Mouse (Mus musculus) forebrain, embryonic 12.5 days (tissue): ENCODE results near the gene Nav2. TPM values are rescaled to one million over a fixed set of nuclear protein-coding genes. Genes with fewer than 3 reads are reported as not detected.

Experiments used
- ATAC-seq: fragments of 200-750 bp; cut with Nextera tagmentation; 2 replicates; pipeline ENCODE4 v1.8.0; 2017; ENCODE audit warnings: moderate TSS enrichment; ENCODE audit not compliant: low FRiP score
- H3K27ac ChIP-seq: fragments of 300-500 bp; sonication (generic); 2 replicates; pipeline ENCODE4 v1.5.1; 2016; ENCODE audit warnings: mild to moderate bottlenecking
- H3K27me3 ChIP-seq: fragments of 300-500 bp; sonication (generic); 2 replicates; pipeline ENCODE4 v1.6.1; 2016; ENCODE audit warnings: mild to moderate bottlenecking
- H3K36me3 ChIP-seq: fragments of 300-500 bp; sonication (generic); replicated peaks from 2 replicates; pipeline ENCODE4 v1.6.1; 2016; ENCODE audit warnings: mild to moderate bottlenecking
- H3K4me1 ChIP-seq: fragments of 300-500 bp; sonication (generic); 2 replicates; pipeline ENCODE4 v1.6.1; 2016
- H3K4me2 ChIP-seq: fragments of 300-500 bp; sonication (generic); 2 replicates; pipeline ENCODE4 v1.6.1; 2016; ENCODE audit warnings: mild to moderate bottlenecking, moderate library complexity
- H3K4me3 ChIP-seq: fragments of 300-500 bp; sonication (generic); replicated peaks from 2 replicates; pipeline ENCODE4 v1.5.1; 2016; ENCODE audit warnings: mild to moderate bottlenecking
- H3K9ac ChIP-seq: fragments of 300-500 bp; sonication (generic); 2 replicates; pipeline ENCODE4 v1.6.1; 2016; ENCODE audit warnings: mild to moderate bottlenecking
- H3K9me3 ChIP-seq: fragments of 300-500 bp; sonication (generic); 2 replicates; pipeline ENCODE4 v1.6.1; 2016
- WGBS: fragments of 180-500 bp; shearing (Covaris S2); methylation state at CpG from one replicate; pipeline ENCODE4 v1.1.7; 2016; 5-methylcytosine and 5-hydroxymethylcytosine counted together
- polyA plus RNA-seq: library from polyadenylated mRNA; unstranded; fragments of >200 nt; fragmentation: Nextera tagmentation; extraction: Ambion mirVana; gene quantifications from 2 replicates; pipeline ENCODE4 v1.2.1, GENCODE M21; 2016

Nav2 gene
- polyA plus RNA-seq, 1 experiment from 2014 or later, result 10.9 TPM

- H3K9me3 ChIP-seq, result no peaks in the 10 kb centered on the region
- H3K27ac ChIP-seq, result no peak overlapping the region
- no peaks in the 10 kb centered on the region for H3K36me3 ChIP-seq
- H3K4me1 ChIP-seq, result no peaks in the 10 kb centered on the region
- no peak for ATAC-seq
- H3K27me3 ChIP-seq, result no peaks in the 10 kb centered on the region
- no peak overlapping the region for H3K9ac ChIP-seq
- H3K4me2 ChIP-seq, result no peak overlapping the region
- H3K4me3 ChIP-seq, result no peak overlapping the region
- WGBS, result 83% methylated on average over 8 of the region's 8 CpGs
Measured at GRCm38 (mm10) chr7:49234288-49234687, 325.8 kb downstream of the Nav2 start.

- no peaks in the 10 kb centered on the region for H3K27me3 ChIP-seq
- no peaks in the 10 kb centered on the region for H3K9me3 ChIP-seq
- no peak overlapping the region for H3K4me3 ChIP-seq
- WGBS, result 81% methylated on average over 9 of the region's 9 CpGs
- no peak for ATAC-seq
- H3K36me3 ChIP-seq, result no peaks in the 10 kb centered on the region
- H3K27ac ChIP-seq, result no peak overlapping the region
- no peak overlapping the region for H3K4me2 ChIP-seq
- H3K4me1 ChIP-seq, result no peaks in the 10 kb centered on the region
- H3K9ac ChIP-seq, result no peak overlapping the region
Measured at GRCm38 (mm10) chr7:49235271-49235681, 326.8 kb downstream of the Nav2 start.

GRCm38 (mm10) chr7:49235821-49236220 is 327.3 kb downstream of the Nav2 start:
- 82% methylated on average over 3 of the region's 3 CpGs for WGBS
- no peak overlapping the region for H3K4me3 ChIP-seq
- no peak for ATAC-seq
- H3K4me1 ChIP-seq, result no peaks in the 10 kb centered on the region
- H3K27me3 ChIP-seq, result no peaks in the 10 kb centered on the region
- no peak overlapping the region for H3K27ac ChIP-seq
- H3K9ac ChIP-seq, result no peak overlapping the region
- no peaks in the 10 kb centered on the region for H3K9me3 ChIP-seq
- H3K36me3 ChIP-seq, result no peaks in the 10 kb centered on the region
- no peak overlapping the region for H3K4me2 ChIP-seq

- WGBS, result 85% methylated on average over 7 of the region's 7 CpGs
- no peak overlapping the region for H3K4me2 ChIP-seq
- peaks cover 18% of the 10 kb centered on the region for H3K27me3 ChIP-seq
- H3K27ac ChIP-seq, result no peak overlapping the region
- H3K36me3 ChIP-seq, result no peaks in the 10 kb centered on the region
- H3K4me1 ChIP-seq, result 0 out of 2 replicates have a peak, but pooled peaks cover 6% of the 10 kb centered on the region
- no peak for ATAC-seq
- H3K9ac ChIP-seq, result no peak overlapping the region
- H3K4me3 ChIP-seq, result no peak overlapping the region
- H3K9me3 ChIP-seq, result no peaks in the 10 kb centered on the region
Measured at GRCm38 (mm10) chr7:49240461-49240860, 331.9 kb downstream of the Nav2 start.

GRCm38 (mm10) chr7:49241229-49241751 is 332.8 kb downstream of the Nav2 start:
- no peak overlapping the region for H3K4me3 ChIP-seq
- no peaks in the 10 kb centered on the region for H3K9me3 ChIP-seq
- 0 out of 2 replicates have a peak, but pooled peaks cover 7% of the 10 kb centered on the region for H3K4me1 ChIP-seq
- H3K36me3 ChIP-seq, result no peaks in the 10 kb centered on the region
- WGBS, result 69% methylated on average over 3 of the region's 3 CpGs
- peaks cover 21% of the 10 kb centered on the region for H3K27me3 ChIP-seq
- ATAC-seq, result no peak
- no peak overlapping the region for H3K9ac ChIP-seq
- no peak overlapping the region for H3K4me2 ChIP-seq
- H3K27ac ChIP-seq, result no peak overlapping the region

- no peak overlapping the region for H3K27ac ChIP-seq
- H3K4me1 ChIP-seq, result peaks cover 16% of the 10 kb centered on the region
- no peak overlapping the region for H3K9ac ChIP-seq
- no peaks in the 10 kb centered on the region for H3K9me3 ChIP-seq
- H3K27me3 ChIP-seq, result peaks cover 31% of the 10 kb centered on the region
- no peak for ATAC-seq
- WGBS, result 62% methylated on average over 5 of the region's 5 CpGs
- H3K36me3 ChIP-seq, result no peaks in the 10 kb centered on the region
- no peak overlapping the region for H3K4me2 ChIP-seq
- H3K4me3 ChIP-seq, result no peak overlapping the region
Measured at GRCm38 (mm10) chr7:49242261-49242660, 333.7 kb downstream of the Nav2 start.

DNA sequence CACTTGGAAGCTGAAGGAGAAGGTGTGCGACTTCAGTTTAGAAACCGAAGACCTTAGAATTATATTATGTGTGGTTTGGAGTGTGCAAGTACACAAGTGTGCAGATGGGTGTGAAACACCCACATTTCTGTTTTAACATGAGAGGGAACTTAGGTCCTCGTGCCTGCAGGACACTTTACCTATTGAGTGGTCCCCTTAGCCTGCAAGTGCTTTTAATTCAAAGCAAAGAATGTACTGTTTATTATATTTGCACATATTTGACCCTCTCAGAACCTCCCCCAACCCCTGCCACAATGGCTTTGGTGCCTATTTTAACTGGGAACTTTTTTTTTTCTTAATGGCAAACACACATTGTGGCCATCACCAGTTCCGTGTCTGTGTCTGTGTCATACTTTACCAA is 334.6 kb downstream of the Nav2 start:
- no peak for ATAC-seq

DNA sequence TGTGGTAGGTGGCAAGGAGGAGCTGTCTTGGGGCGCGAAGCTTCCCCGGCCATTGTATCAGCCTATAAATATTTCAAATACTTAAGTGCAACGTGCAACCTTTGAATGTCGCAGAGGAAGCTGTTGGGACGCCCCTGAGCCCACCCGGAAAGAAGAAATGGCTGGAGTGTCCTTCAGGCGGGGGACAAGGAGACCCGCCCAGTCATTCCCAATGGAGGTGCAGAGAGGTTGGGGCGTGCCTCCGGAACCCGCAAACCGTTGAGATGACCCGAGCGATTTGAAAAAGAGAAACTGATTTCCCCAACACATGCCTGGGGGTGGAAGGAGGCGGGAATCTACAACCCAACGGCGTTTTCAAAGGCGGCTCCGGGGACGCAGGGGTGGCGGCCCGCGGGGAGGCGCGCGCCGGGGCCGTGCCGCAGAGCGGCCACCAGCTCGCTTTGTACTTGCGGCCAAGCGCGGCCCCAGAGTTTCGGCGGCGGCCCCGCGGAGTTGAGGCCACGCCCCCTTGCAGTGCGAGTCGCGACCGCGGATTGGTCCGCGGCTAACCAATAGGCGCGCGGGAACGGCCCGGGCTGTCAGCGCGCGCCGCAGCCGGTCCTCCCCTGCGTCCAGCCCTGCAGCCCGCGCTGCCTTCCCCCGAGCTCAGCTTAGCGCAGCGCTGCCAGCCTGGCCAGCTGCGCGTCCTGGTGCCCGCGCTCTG is 337.2 kb downstream of the Nav2 start:
- Histone ChIP-seq H3K27ac (peak overlapping the region; percentile 43), H3K4me2 (peak overlapping the region; percentile 85), H3K9me3 (no peaks in the 10 kb centered on the region), H3K27me3 (peaks cover 63% of the 10 kb centered on the region), H3K36me3 (no peaks in the 10 kb centered on the region), H3K4me1 (peaks cover 27% of the 10 kb centered on the region), H3K9ac (peak overlapping the region; percentile 57), H3K4me3 (peak overlapping the region; percentile 55)
- peak; percentile 98 for ATAC-seq
- WGBS, result under 1% methylated on average over 63 of the region's 68 CpGs

More for the DNA sequence above, 334.6 kb downstream of the Nav2 start:
- Histone ChIP-seq H3K9ac (no peak overlapping the region), H3K27ac (no peak overlapping the region), H3K9me3 (no peaks in the 10 kb centered on the region), H3K36me3 (no peaks in the 10 kb centered on the region), H3K27me3 (peaks cover 39% of the 10 kb centered on the region), H3K4me2 (no peak overlapping the region), H3K4me3 (no peak overlapping the region), H3K4me1 (peaks cover 24% of the 10 kb centered on the region)
- 84% methylated on average over 4 of the region's 4 CpGs for WGBS

- WGBS, result under 1% methylated on average over 31 of the region's 31 CpGs
Measured at GRCm38 (mm10) chr7:49246240-49246578, 337.7 kb downstream of the Nav2 start.

DNA sequence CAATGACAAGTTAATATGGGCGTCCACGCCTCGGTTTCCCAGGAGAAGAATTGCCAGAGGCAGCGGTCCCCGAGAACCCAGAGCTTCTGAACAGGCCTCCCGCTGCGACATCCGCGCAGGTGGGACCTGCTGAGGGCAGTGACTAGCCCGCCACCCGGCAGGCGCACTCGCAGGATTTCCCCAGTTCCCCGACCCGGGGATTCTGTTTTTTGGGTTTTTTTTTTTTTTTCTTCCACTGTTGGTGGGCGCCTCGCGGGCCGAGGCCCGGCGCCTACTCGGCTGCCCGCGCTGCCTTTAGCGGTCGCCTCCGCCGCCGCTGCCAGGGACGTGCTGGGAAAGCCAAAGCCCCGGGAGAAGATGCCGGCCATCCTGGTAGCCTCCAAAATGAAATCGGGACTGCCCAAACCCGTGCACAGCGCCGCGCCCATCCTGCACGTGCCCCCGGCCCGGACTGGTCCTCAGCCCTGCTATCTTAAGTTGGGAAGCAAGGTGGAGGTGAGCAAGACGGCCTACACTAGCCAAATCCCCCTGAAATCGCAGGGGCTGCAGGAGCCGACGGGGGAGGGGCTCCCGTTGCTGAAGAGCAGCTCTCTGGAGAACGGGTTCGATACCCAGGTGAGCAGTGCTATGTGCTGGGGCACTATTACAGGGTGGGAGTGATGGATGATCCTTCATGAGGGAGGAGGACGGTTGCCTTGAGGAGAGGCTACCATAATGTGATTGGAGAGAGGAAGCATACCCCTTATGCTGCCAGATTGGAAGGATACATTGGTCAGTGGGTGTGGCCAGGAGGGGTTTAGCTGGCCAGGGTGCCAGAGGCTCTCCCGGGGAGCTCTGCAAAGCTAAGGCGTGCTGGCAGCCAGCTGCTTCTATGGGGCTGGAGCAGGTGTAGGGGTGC is 338.3 kb downstream of the Nav2 start:
- H3K4me2 ChIP-seq, result peak overlapping the region; percentile 85
- peak overlapping the region; percentile 52 for H3K9ac ChIP-seq
- WGBS, result 3% methylated on average over 50 of the region's 50 CpGs
- H3K9me3 ChIP-seq, result no peaks in the 10 kb centered on the region
- peaks cover 25% of the 10 kb centered on the region for H3K4me1 ChIP-seq
- H3K4me3 ChIP-seq, result peak overlapping the region; percentile 55
- H3K27ac ChIP-seq, result no peak overlapping the region
- H3K36me3 ChIP-seq, result no peaks in the 10 kb centered on the region
- H3K27me3 ChIP-seq, result peaks cover 64% of the 10 kb centered on the region
- no peak for ATAC-seq

More at GRCm38 (mm10) chr7:49246240-49246578, 337.7 kb downstream of the Nav2 start:
- H3K9me3 ChIP-seq, result no peaks in the 10 kb centered on the region
- H3K9ac ChIP-seq, result peak overlapping the region; percentile 52
- no peak for ATAC-seq
- peak overlapping the region; percentile 85 for H3K4me2 ChIP-seq
- H3K27ac ChIP-seq, result peak overlapping the region; percentile 9; the same call in 1 of the 2 replicates
- peak overlapping the region; percentile 55 for H3K4me3 ChIP-seq
- peaks cover 64% of the 10 kb centered on the region for H3K27me3 ChIP-seq
- no peaks in the 10 kb centered on the region for H3K36me3 ChIP-seq
- peaks cover 26% of the 10 kb centered on the region for H3K4me1 ChIP-seq

DNA sequence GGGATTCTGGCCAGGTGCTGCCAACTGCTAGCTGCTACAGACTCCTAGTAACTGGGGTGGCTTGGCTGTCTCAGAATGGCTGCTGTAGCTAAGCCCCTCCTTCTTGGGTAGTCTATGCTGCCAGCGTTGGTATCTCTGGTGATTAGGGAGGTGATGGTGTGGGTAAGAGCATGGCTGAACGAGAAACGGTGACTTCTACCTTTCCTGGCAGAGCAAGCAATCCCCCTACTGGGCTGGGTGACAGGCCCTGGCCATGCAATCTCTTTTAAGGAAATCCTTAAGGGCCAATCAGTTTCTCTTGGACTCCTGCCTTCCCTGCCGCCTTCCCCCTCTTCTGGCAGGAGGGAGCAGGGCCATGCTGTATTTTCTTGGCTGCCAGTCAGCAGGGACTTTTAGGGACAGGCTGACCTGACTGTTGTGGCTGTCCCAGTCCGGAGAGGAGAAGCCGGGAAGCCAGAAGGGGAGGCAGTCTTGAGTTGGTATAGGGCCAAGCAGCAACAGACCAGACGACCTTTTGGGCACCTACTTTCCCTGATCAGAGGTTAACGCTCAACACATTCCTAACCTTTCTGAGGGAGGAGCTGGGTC is 339.3 kb downstream of the Nav2 start:
- no peak overlapping the region for H3K9ac ChIP-seq
- ATAC-seq, result no peak
- peaks cover 25% of the 10 kb centered on the region for H3K4me1 ChIP-seq
- H3K27me3 ChIP-seq, result peaks cover 64% of the 10 kb centered on the region
- H3K9me3 ChIP-seq, result no peaks in the 10 kb centered on the region
- H3K27ac ChIP-seq, result no peak overlapping the region
- 40% methylated on average over 8 of the region's 8 CpGs for WGBS
- H3K4me2 ChIP-seq, result no peak overlapping the region
- H3K4me3 ChIP-seq, result peak overlapping the region; percentile 55; the same call in 1 of the 2 replicates
- H3K36me3 ChIP-seq, result no peaks in the 10 kb centered on the region
